Mouse (Mus musculus): Measurements from ENCODE around the gene Ttyh2. TPM values are rescaled to one million over a fixed set of nuclear protein-coding genes. Genes with fewer than 3 reads are reported as not detected.

Gene Ttyh2
- total and polyA plus RNA-seq, 3 experiments, result 0.38 to 2.9 (median 0.74) TPM

DNA sequence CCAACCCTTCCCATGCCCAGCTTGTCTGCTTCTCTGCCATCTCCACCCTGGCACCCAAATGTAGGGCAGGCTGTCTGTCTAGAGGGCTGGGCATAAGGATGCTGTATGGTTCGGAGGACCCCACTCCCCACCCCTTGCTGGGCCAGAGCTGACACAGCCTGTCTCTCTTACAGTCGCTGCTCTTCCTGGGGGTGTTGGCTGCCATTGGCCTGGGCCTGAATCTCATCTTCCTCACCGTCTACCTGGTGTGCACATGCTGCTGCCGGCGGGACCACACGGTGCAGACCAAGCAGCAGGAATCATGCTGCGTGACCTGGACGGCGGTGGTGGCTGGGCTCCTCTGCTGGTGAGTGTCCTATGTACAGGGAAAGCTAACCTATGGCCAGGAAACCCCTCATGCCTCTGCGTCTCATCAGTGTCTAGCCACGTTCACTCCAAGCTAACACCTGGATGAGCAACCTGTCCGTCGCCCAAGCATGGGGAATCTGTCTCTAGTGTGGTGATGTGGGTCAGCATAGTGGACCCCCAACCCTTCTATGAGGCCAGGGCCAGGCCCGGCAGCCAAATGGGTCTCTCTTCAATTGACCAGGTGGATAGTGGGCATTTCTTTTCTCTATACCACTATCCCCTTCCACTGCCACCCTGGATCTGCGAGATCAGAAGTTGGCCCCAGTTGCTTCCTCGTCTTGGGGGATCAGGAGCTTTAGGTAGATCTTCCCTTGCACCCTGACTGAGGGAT lies 11.2 kb downstream of the Ttyh2 start:
- DNase-seq (ENCODE audit: low spot score) (no peak), ATAC-seq (ENCODE audit: extremely low read depth, insufficient number of reproducible peaks, low FRiP score, poor library complexity, severe bottlenecking) (no peak)
- peaks cover 9% of the 10 kb centered on the region; the same call in 1 of the 2 replicates for H3K4me1 ChIP-seq (ENCODE audit: insufficient read depth, low read depth, low read length)
- H3K9me3 ChIP-seq (replicated peaks), result peaks cover 24% of the 10 kb centered on the region
- H3K4me3 ChIP-seq (ENCODE audit: low read depth, low read length), result no peak overlapping the region
- H3K36me3 ChIP-seq (replicated peaks), result no peaks in the 10 kb centered on the region
- H3K27me3 ChIP-seq (ENCODE audit: insufficient read depth, low read length), result no peaks in the 10 kb centered on the region; the same call in 1 of the 2 replicates
- TF ChIP-seq GATA1 (IDR thresholded peaks at IDR 0.05; ENCODE audit: borderline replicate concordance, low read length) (no peak), GATA2 (IDR thresholded peaks at IDR 0.05; ENCODE audit: borderline replicate concordance, low read depth, low read length) (no peak), POLR2AphosphoS5 (IDR thresholded peaks at IDR 0.05; ENCODE audit: insufficient replicate concordance, low read depth, low read length) (no peak), CTCF (IDR thresholded peaks at IDR 0.05; ENCODE audit: low read depth, low read length) (no peak), TAL1 (conservative IDR thresholded peaks at IDR 0.05; ENCODE audit: low read depth, low read length) (no peak)

DNA sequence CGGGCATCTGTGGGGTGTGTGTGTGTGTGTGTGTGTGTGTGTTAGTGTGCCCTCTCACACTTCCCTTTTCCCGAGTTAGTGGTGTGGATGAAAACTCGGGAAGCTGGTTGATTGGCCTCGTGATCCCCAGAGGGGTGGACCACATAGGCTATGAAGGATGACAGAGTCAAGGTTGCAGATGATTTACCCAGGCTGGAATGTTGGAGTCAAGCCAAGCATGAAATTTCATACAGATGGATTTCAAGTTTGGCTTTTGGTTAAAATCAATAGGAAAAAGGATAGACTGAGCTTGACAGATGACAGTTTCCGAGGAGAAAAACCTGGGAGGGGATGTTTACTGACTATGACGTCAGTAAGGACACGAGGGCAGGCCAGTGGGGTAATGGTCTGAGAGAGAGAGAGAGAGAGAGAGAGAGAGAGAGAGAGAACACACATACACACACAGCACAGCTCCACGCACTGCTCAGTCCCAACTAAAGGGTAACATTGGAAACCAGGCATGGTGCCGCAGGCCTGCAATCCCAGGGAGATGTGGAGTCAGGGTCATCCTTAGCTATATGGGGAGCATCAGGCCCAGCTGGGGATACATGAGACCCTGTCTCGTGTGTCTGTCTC lies 12.4 kb downstream of the Ttyh2 start:
- TF ChIP-seq GATA1 (IDR thresholded peaks at IDR 0.05; ENCODE audit: borderline replicate concordance, low read length) (no peak), CTCF (IDR thresholded peaks at IDR 0.05; ENCODE audit: low read depth, low read length) (no peak), POLR2AphosphoS5 (IDR thresholded peaks at IDR 0.05; ENCODE audit: insufficient replicate concordance, low read depth, low read length) (no peak)
- no peaks in the 10 kb centered on the region; the same call in 1 of the 2 replicates for H3K27me3 ChIP-seq (ENCODE audit: insufficient read depth, low read length)
- no peak for DNase-seq (ENCODE audit: low spot score)
- no peaks in the 10 kb centered on the region for H3K36me3 ChIP-seq (replicated peaks)
- H3K4me1 ChIP-seq (ENCODE audit: insufficient read depth, low read depth, low read length), result peaks cover 4% of the 10 kb centered on the region; the same call in 1 of the 2 replicates
- ATAC-seq (ENCODE audit: extremely low read depth, insufficient number of reproducible peaks, low FRiP score, poor library complexity, severe bottlenecking), result no peak
- H3K4me3 ChIP-seq (ENCODE audit: low read depth, low read length), result no peak overlapping the region
- peaks cover 22% of the 10 kb centered on the region for H3K9me3 ChIP-seq (replicated peaks)

- DNase-seq (ENCODE audit: low spot score) (no peak), ATAC-seq (ENCODE audit: extremely low read depth, insufficient number of reproducible peaks, low FRiP score, poor library complexity, severe bottlenecking) (no peak)
- Histone ChIP-seq H3K36me3 (replicated peaks) (no peaks in the 10 kb centered on the region), H3K4me3 (ENCODE audit: low read depth, low read length) (no peak overlapping the region), H3K4me1 (ENCODE audit: insufficient read depth, low read depth, low read length) (peaks cover 4% of the 10 kb centered on the region; the same call in 1 of the 2 replicates), H3K27me3 (ENCODE audit: insufficient read depth, low read length) (no peaks in the 10 kb centered on the region; the same call in 1 of the 2 replicates), H3K9me3 (replicated peaks) (peaks cover 22% of the 10 kb centered on the region)
- TF ChIP-seq CTCF (IDR thresholded peaks at IDR 0.05; ENCODE audit: low read depth, low read length) (no peak), GATA2 (IDR thresholded peaks at IDR 0.05; ENCODE audit: borderline replicate concordance, low read depth, low read length) (no peak), TAL1 (conservative IDR thresholded peaks at IDR 0.05; ENCODE audit: low read depth, low read length) (no peak), GATA1 (IDR thresholded peaks at IDR 0.05; ENCODE audit: borderline replicate concordance, low read length) (no peak), POLR2AphosphoS5 (IDR thresholded peaks at IDR 0.05; ENCODE audit: insufficient replicate concordance, low read depth, low read length) (no peak)
Observed at GRCm38 (mm10) chr11:114688729-114689128, 13.5 kb downstream of the Ttyh2 start.

GRCm38 (mm10) chr11:114690192-114690591 lies 15.0 kb downstream of the Ttyh2 start:
- DNase-seq (ENCODE audit: low spot score) (no peak), ATAC-seq (ENCODE audit: extremely low read depth, insufficient number of reproducible peaks, low FRiP score, poor library complexity, severe bottlenecking) (no peak)
- TF ChIP-seq POLR2AphosphoS5 (IDR thresholded peaks at IDR 0.05; ENCODE audit: insufficient replicate concordance, low read depth, low read length) (no peak), CTCF (IDR thresholded peaks at IDR 0.05; ENCODE audit: low read depth, low read length) (no peak), GATA1 (IDR thresholded peaks at IDR 0.05; ENCODE audit: borderline replicate concordance, low read length) (no peak), TAL1 (conservative IDR thresholded peaks at IDR 0.05; ENCODE audit: low read depth, low read length) (no peak), GATA2 (IDR thresholded peaks at IDR 0.05; ENCODE audit: borderline replicate concordance, low read depth, low read length) (no peak)
- Histone ChIP-seq H3K9me3 (replicated peaks) (peaks cover 27% of the 10 kb centered on the region), H3K4me1 (ENCODE audit: insufficient read depth, low read depth, low read length) (no peaks in the 10 kb centered on the region), H3K27me3 (ENCODE audit: insufficient read depth, low read length) (no peaks in the 10 kb centered on the region; the same call in 1 of the 2 replicates), H3K36me3 (replicated peaks) (no peaks in the 10 kb centered on the region), H3K4me3 (ENCODE audit: low read depth, low read length) (no peak overlapping the region)

- no peaks in the 10 kb centered on the region for H3K27me3 ChIP-seq (ENCODE audit: insufficient read depth, low read length)
- H3K9me3 ChIP-seq (replicated peaks), result peaks cover 23% of the 10 kb centered on the region
- TF ChIP-seq GATA1 (IDR thresholded peaks at IDR 0.05; ENCODE audit: borderline replicate concordance, low read length), result no peak
- no peak for TF ChIP-seq TAL1 (conservative IDR thresholded peaks at IDR 0.05; ENCODE audit: low read depth, low read length)
- TF ChIP-seq POLR2AphosphoS5 (IDR thresholded peaks at IDR 0.05; ENCODE audit: insufficient replicate concordance, low read depth, low read length), result no peak
- TF ChIP-seq GATA2 (IDR thresholded peaks at IDR 0.05; ENCODE audit: borderline replicate concordance, low read depth, low read length), result no peak
- TF ChIP-seq CTCF (IDR thresholded peaks at IDR 0.05; ENCODE audit: low read depth, low read length), result no peak
- no peak for DNase-seq (ENCODE audit: low spot score)
- ATAC-seq (ENCODE audit: extremely low read depth, insufficient number of reproducible peaks, low FRiP score, poor library complexity, severe bottlenecking), result no peak
- H3K4me3 ChIP-seq (ENCODE audit: low read depth, low read length), result no peak overlapping the region
- H3K4me1 ChIP-seq (ENCODE audit: insufficient read depth, low read depth, low read length), result no peaks in the 10 kb centered on the region
- H3K36me3 ChIP-seq (replicated peaks), result no peaks in the 10 kb centered on the region
Observed at GRCm38 (mm10) chr11:114691454-114692182, 16.4 kb downstream of the Ttyh2 start.

- no peak for DNase-seq (ENCODE audit: low spot score)
- no peak for TF ChIP-seq CTCF (IDR thresholded peaks at IDR 0.05; ENCODE audit: low read depth, low read length)
- TF ChIP-seq GATA2 (IDR thresholded peaks at IDR 0.05; ENCODE audit: borderline replicate concordance, low read depth, low read length), result no peak
- no peak for TF ChIP-seq TAL1 (conservative IDR thresholded peaks at IDR 0.05; ENCODE audit: low read depth, low read length)
- no peak for TF ChIP-seq GATA1 (IDR thresholded peaks at IDR 0.05; ENCODE audit: borderline replicate concordance, low read length)
- no peaks in the 10 kb centered on the region for H3K36me3 ChIP-seq (replicated peaks)
Observed at GRCm38 (mm10) chr11:114692601-114693000, 17.4 kb downstream of the Ttyh2 start.

More at GRCm38 (mm10) chr11:114692601-114693000, 17.4 kb downstream of the Ttyh2 start:
- Histone ChIP-seq H3K4me3 (ENCODE audit: low read depth, low read length) (no peak overlapping the region), H3K27me3 (ENCODE audit: insufficient read depth, low read length) (no peaks in the 10 kb centered on the region), H3K9me3 (replicated peaks) (peaks cover 27% of the 10 kb centered on the region), H3K4me1 (ENCODE audit: insufficient read depth, low read depth, low read length) (no peaks in the 10 kb centered on the region)
- no peak for ATAC-seq (ENCODE audit: extremely low read depth, insufficient number of reproducible peaks, low FRiP score, poor library complexity, severe bottlenecking)
